Mouse (Mus musculus) colon, adult 2 months (tissue): Measurements from ENCODE around the gene Olfr357. TPM values are rescaled to one million over a fixed set of nuclear protein-coding genes. Genes with fewer than 3 reads are reported as not detected.

Source experiments
- polyA plus RNA-seq: library from polyadenylated mRNA; depleted of rRNA; stranded (reverse); fragments of >200 nt; gene quantifications from 2 replicates; pipeline ENCODE4 v1.2.3, GENCODE M21; 2012; rRNA removed

Olfr357 gene
- not detected in 2 replicates for polyA plus RNA-seq

DNA sequence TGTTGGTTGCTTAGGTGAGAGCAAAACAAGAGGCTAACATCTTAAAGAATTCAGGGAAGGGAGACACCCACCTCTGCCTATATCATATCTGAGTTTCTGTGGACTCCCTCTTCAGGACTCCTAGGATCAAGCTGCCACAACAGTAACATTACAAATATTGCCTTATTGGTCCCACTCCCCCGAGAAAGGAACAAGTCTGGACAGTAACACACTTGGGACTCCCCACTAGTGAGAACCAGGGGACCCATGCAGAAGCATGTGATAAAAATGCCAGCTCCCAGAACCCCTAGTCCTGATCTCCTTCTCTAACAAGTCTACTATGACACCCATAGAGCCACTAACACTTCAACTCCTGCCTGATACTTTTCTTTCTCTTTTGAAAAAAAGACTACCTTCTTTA lies at the start of gene Olfr357:
Gene Olfr357 (plus strand): TSS at position 301 of the 400 bp plus-strand sequence.

DNA sequence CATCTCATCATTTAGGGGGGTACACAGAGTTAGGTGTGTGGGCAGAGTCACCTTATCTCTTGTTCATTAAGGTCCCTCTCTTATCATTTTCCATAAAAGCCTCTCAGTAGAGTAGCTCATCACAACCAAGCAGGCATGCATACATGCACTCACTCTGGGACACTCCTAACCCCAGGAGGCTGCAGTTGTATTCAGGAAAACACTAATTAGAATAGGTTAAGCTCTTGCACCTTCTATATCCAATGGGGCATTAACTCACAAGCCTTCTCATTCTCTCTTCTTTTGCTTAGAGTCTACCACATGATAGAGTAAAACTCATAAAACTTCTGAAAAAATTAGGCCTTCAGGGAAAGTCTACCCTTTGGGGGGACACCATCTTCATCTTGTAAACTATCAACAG lies 15.6 kb downstream of the Olfr357 start, which contains the start of gene Olfr358:
Gene Olfr358 (minus strand): TSS at position 101 of the 400 bp plus-strand sequence.

Other genes starting within 250 kb of the Olfr357 start
- gene Olfr348, start 209.6 kb upstream of the Olfr357 start, polyA plus RNA-seq: not detected in 2 replicates
- gene Olfr50, start 203.3 kb upstream of the Olfr357 start, polyA plus RNA-seq: not detected in 2 replicates
- not detected in 2 replicates for gene Olfr3, start 176.8 kb upstream of the Olfr357 start, polyA plus RNA-seq
- not detected in 2 replicates for gene Olfr350, start 147.5 kb upstream of the Olfr357 start, polyA plus RNA-seq
- not detected in 2 replicates for gene Olfr351, start 131.2 kb upstream of the Olfr357 start, polyA plus RNA-seq
- not detected in 2 replicates for gene Olfr352, start 125.4 kb upstream of the Olfr357 start, polyA plus RNA-seq
- not detected in 2 replicates for gene Olfr353, start 100.9 kb upstream of the Olfr357 start, polyA plus RNA-seq
- not detected in 2 replicates for gene Olfr354, start 88.1 kb upstream of the Olfr357 start, polyA plus RNA-seq
- gene Olfr355, start 64.9 kb upstream of the Olfr357 start, polyA plus RNA-seq: not detected in 2 replicates
- not detected in 2 replicates for gene Olfr356, start 56.7 kb upstream of the Olfr357 start, polyA plus RNA-seq
- not detected in 2 replicates for gene Olfr358, start 15.5 kb downstream of the Olfr357 start, polyA plus RNA-seq
- not detected in 2 replicates for gene Olfr360, start 71.9 kb downstream of the Olfr357 start, polyA plus RNA-seq
- gene Olfr361, start 95.5 kb downstream of the Olfr357 start, polyA plus RNA-seq: not detected in 2 replicates
- not detected in 2 replicates for gene Olfr362, start 124.1 kb downstream of the Olfr357 start, polyA plus RNA-seq
- gene Olfr364-ps1, start 145.5 kb downstream of the Olfr357 start, polyA plus RNA-seq: not detected in 2 replicates
- gene Olfr365, start 194.4 kb downstream of the Olfr357 start, polyA plus RNA-seq: not detected in 2 replicates
- not detected in 2 replicates for gene Olfr366, start 217.7 kb downstream of the Olfr357 start, polyA plus RNA-seq